Comparison of ENCODE assay signal across 8 mouse cellular contexts in the genomic region with DNA sequence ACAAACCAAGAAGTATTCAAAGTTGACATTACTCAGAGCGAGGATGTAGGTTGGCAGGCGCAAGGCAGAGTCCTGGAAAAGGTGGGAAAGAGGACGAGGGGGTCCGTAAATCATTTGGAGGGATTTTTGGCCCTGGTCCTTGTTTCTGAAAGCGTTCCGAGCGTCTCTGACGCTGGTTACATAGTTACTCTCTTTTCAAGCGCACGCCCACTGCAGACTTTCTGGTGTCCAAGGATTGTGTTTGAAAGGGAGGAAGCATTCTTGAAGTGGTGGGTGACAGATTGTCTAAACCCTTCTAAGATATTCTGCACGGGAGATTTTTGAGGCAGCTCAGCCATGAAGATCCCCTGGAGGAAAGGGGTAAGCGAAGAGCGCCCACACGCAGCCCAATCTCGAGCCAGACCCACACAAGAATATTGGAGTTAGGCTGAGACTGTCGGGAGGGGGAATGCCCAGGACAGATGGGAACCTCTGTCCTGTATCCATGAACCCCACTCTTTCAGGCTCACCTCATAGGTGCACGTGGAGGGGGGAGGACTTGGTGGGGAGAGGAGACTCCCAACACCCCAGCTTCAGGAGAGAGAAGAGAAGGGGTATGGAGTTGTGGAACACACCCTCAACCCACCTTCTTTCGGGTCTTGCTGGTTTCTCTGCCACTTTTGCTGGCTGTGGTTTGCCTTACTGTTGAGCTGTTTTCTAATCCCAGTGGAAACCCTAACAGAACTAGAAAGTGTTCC. TPM values are rescaled to one million over a fixed set of nuclear protein-coding genes. Genes with fewer than 3 reads are reported as not detected.
A peak's percentile ranks its signal among the peaks of the same experiment; 100 is the strongest.
DNase-seq lines count a peak whose midpoint lies in the region; ATAC-seq and TF ChIP-seq lines count a peak whose summit lies in the region.
"Had no signal": no experiment of that assay in that cellular context is flagged by ENCODE, and none has a peak within 500 bp of the region (broad histone marks: within the 10 kb centered on the region; RNA-seq: fewer than 3 reads in every experiment).

No protein-coding gene starts in this region.

- no peak overlapping the region for H3K9ac ChIP-seq in kidney, embryonic 14.5 days (ENCODE audit: low read depth, low read length)
- no peak overlapping the region; the same call in 1 of the 2 replicates for H3K9ac ChIP-seq in embryonic facial prominence, embryonic 12.5 days
- H3K9ac ChIP-seq in hindbrain, embryonic 13.5 days = no peak overlapping the region

- TF ChIP-seq POLR2A in kidney, adult 2 months (IDR thresholded peaks at IDR 0.05; ENCODE audit: low read depth, low read length) = no peak

- peaks cover 4% of the 10 kb centered on the region; the same call in 1 of the 2 replicates for H3K4me1 ChIP-seq in kidney, embryonic 14.5 days (ENCODE audit: control insufficient read depth, insufficient read depth, low read length)
- no peaks in the 10 kb centered on the region; the same call in 1 of the 2 replicates for H3K4me1 ChIP-seq in kidney, adult 2 months (ENCODE audit: control insufficient read depth, insufficient read depth, low read length)
- peaks cover 6% of the 10 kb centered on the region; the same call in 1 of the 2 replicates for H3K4me1 ChIP-seq in embryonic facial prominence, embryonic 12.5 days
- peaks cover 11% of the 10 kb centered on the region; the same call in 1 of the 2 replicates for H3K4me1 ChIP-seq in hindbrain, embryonic 13.5 days (replicated peaks)

- peak overlapping the region; percentile 38; the same call in 1 of the 2 replicates for H3K4me2 ChIP-seq in kidney, embryonic 14.5 days (replicated peaks; ENCODE audit: low read depth, low read length)
- H3K4me2 ChIP-seq in embryonic facial prominence, embryonic 12.5 days (replicated peaks) = peak overlapping the region; percentile 54
- H3K4me2 ChIP-seq in hindbrain, embryonic 13.5 days = no peak overlapping the region

- no peak overlapping the region for H3K4me3 ChIP-seq in kidney, embryonic 14.5 days (ENCODE audit: low read length)
- H3K4me3 ChIP-seq in kidney, adult 2 months (ENCODE audit: insufficient read depth, low read depth, low read length) = no peak overlapping the region
- peak overlapping the region; percentile 6; the same call in 1 of the 2 replicates for H3K4me3 ChIP-seq in embryonic facial prominence, embryonic 12.5 days
- H3K4me3 ChIP-seq in hindbrain, embryonic 13.5 days = no peak overlapping the region

- no peak overlapping the region for H3K27ac ChIP-seq in kidney, embryonic 14.5 days (ENCODE audit: low read depth, low read length)
- H3K27ac ChIP-seq in kidney, adult 2 months (ENCODE audit: insufficient read depth, low read depth, low read length) = no peak overlapping the region
- H3K27ac ChIP-seq in embryonic facial prominence, embryonic 12.5 days = no peak overlapping the region
- H3K27ac ChIP-seq in hindbrain, embryonic 13.5 days = peak overlapping the region; percentile 30; the same call in 1 of the 2 replicates

- ATAC-seq in kidney, embryonic 14.5 days (ENCODE audit: low FRiP score, low TSS enrichment) = no peak
- no peak for ATAC-seq in embryonic facial prominence, embryonic 12.5 days (ENCODE audit: insufficient number of reproducible peaks, insufficient read depth, low FRiP score, low TSS enrichment)
- ATAC-seq in hindbrain, embryonic 13.5 days (ENCODE audit: low FRiP score) = no peak

- DNase-seq in kidney, adult 2 months = no peak
- DNase-seq in lung, postnatal 4 days = peak; percentile 65 to 67
- no peak for DNase-seq in gastrocnemius, adult 8-10 months (ENCODE audit: low spot score in 2 of 2)
- DNase-seq in right cerebral cortex, postnatal 25 days = no peak

- no peaks in the 10 kb centered on the region for H3K9me3 ChIP-seq in kidney, embryonic 14.5 days (ENCODE audit: control insufficient read depth, low read length)
- no peaks in the 10 kb centered on the region for H3K9me3 ChIP-seq in embryonic facial prominence, embryonic 12.5 days
- no peaks in the 10 kb centered on the region for H3K9me3 ChIP-seq in hindbrain, embryonic 13.5 days

- no peak for TF ChIP-seq CTCF in kidney, adult 2 months (conservative IDR thresholded peaks at IDR 0.05; ENCODE audit: insufficient read depth, insufficient read length, low read depth, low read length)

- 2% methylated on average over 18 of the region's 18 CpGs for WGBS in kidney, embryonic 14.5 days
- 5% methylated on average over 18 of the region's 18 CpGs for WGBS in kidney, adult 2 months
- WGBS in embryonic facial prominence, embryonic 12.5 days = 2% methylated on average over 18 of the region's 18 CpGs
- 2% methylated on average over 18 of the region's 18 CpGs for WGBS in hindbrain, embryonic 13.5 days

- no peaks in the 10 kb centered on the region for H3K36me3 ChIP-seq in kidney, embryonic 14.5 days (ENCODE audit: control insufficient read depth, insufficient read depth, low read length)
- no peaks in the 10 kb centered on the region for H3K36me3 ChIP-seq in kidney, adult 2 months (ENCODE audit: control insufficient read depth, insufficient read depth, low read length)
- H3K36me3 ChIP-seq in embryonic facial prominence, embryonic 12.5 days = no peaks in the 10 kb centered on the region
- no peaks in the 10 kb centered on the region for H3K36me3 ChIP-seq in hindbrain, embryonic 13.5 days

- H3K27me3 ChIP-seq in kidney, embryonic 14.5 days (ENCODE audit: control insufficient read depth, insufficient read depth, low read length) = peaks cover 98% of the 10 kb centered on the region
- H3K27me3 ChIP-seq in kidney, adult 2 months (replicated peaks; ENCODE audit: control insufficient read depth, insufficient read depth, low read length) = peaks cover 4% of the 10 kb centered on the region; the same call in 1 of the 2 replicates
- peaks cover 87% of the 10 kb centered on the region for H3K27me3 ChIP-seq in embryonic facial prominence, embryonic 12.5 days
- H3K27me3 ChIP-seq in hindbrain, embryonic 13.5 days = peaks cover 96% of the 10 kb centered on the region

RNA-seq across cellular contexts. Expression of a gene that starts 6.5 kb away (rescaled TPM):
- not detected in 2 replicates for polyA plus RNA-seq in kidney, embryonic 14.5 days (2014; fragmentation: Nextera tagmentation; extraction: Ambion mirVana)
- 0.10 TPM in 1 of 2 replicates, not detected in the other for polyA plus RNA-seq in kidney, adult 2 months (2012; rRNA removed)
- 21.4 and 25.8 TPM in 2 replicates for polyA plus RNA-seq in embryonic facial prominence, embryonic 12.5 days (2016; fragmentation: Nextera tagmentation; extraction: Ambion mirVana)
- polyA plus RNA-seq in hindbrain, embryonic 13.5 days (2015; fragmentation: Nextera tagmentation; extraction: Ambion mirVana) = 4.7 and 5.5 TPM in 2 replicates
- under 1 TPM in 2 of 4 experiments, not detected in 2; 0.10 to 0.24 TPM for total RNA-seq in gastrocnemius, adult 8-10 months (2022)
- total RNA-seq: monocyte, adult 5-6 weeks had no signal

RNA-seq across cellular contexts. Expression of a gene that starts 60.0 kb away (rescaled TPM):
- polyA plus RNA-seq in kidney, embryonic 14.5 days (2014; fragmentation: Nextera tagmentation; extraction: Ambion mirVana) = not detected in 2 replicates
- 0.30 and 0.39 TPM in 2 replicates for polyA plus RNA-seq in kidney, adult 2 months (2012; rRNA removed)
- not detected in 2 replicates for polyA plus RNA-seq in embryonic facial prominence, embryonic 12.5 days (2016; fragmentation: Nextera tagmentation; extraction: Ambion mirVana)
- not detected in 2 replicates for polyA plus RNA-seq in hindbrain, embryonic 13.5 days (2015; fragmentation: Nextera tagmentation; extraction: Ambion mirVana)
- total RNA-seq in gastrocnemius, adult 8-10 months (2022) = not detected

Comparison
In these comparisons a context has a peak if more than half of its experiments do, and no peak if none do; other contexts are left out.
1. DNase-seq: peak in lung, postnatal 4 days (2 of 2); none in kidney, adult 2 months (single experiment), gastrocnemius, adult 8-10 months (0 of 2) and right cerebral cortex, postnatal 25 days (single experiment).